Mouse (Mus musculus) ES-Bruce4 (cell line): ENCODE measurements at regions not wholly inside any gene's neighbourhood (a gene's known extent, or its start where the extent isn't known, plus 50 kb on each side); places are given as distances from the start of the nearest gene placed in this dataset.
A peak's percentile ranks its signal among the peaks of the same experiment; 100 is the strongest.

ENCODE experiments used
- H3K27ac ChIP-seq: 2 replicates; pipeline ENCODE4 v1.5.1; 2012; ENCODE audit warnings: low read length, inconsistent platforms; ENCODE audit not compliant: insufficient read depth
- H3K27me3 ChIP-seq: 2 replicates; pipeline ENCODE4 v1.6.1; 2012; ENCODE audit warnings: mild to moderate bottlenecking, low read length, inconsistent platforms; ENCODE audit not compliant: control insufficient read depth, poor library complexity, insufficient read depth, severe bottlenecking
- H3K36me3 ChIP-seq: 2 replicates; pipeline ENCODE4 v1.6.1; 2012; ENCODE audit warnings: inconsistent platforms, mild to moderate bottlenecking, low read length, moderate library complexity; ENCODE audit not compliant: control insufficient read depth, poor library complexity, insufficient read depth, severe bottlenecking
- H3K4me1 ChIP-seq: one replicate; pipeline ENCODE4 v1.8.1; 2011; ENCODE audit warnings: low read length; ENCODE audit not compliant: control insufficient read depth, insufficient read depth
- H3K4me3 ChIP-seq: 2 replicates; pipeline ENCODE4 v1.5.1; 2011; ENCODE audit warnings: low read depth, mild to moderate bottlenecking, low read length
- H3K9ac ChIP-seq: 2 replicates; pipeline ENCODE4 v1.6.1; 2012; ENCODE audit warnings: low read depth, mild to moderate bottlenecking, inconsistent platforms; ENCODE audit not compliant: poor library complexity, severe bottlenecking
- H3K9me3 ChIP-seq: replicated peaks from 2 replicates; pipeline ENCODE4 v1.6.1; 2012; ENCODE audit warnings: mild to moderate bottlenecking, low read length, inconsistent platforms; ENCODE audit not compliant: control insufficient read depth, poor library complexity, insufficient read depth, severe bottlenecking
- CTCF ChIP-seq: IDR thresholded peaks from one replicate; pipeline ENCODE4 v1.8.1; 2011; ENCODE audit warnings: low read depth, low read length
- EP300 ChIP-seq: IDR thresholded peaks from 2 replicates; pipeline ENCODE4 v1.6.1; 2011; ENCODE audit warnings: low read depth, low read length; ENCODE audit not compliant: insufficient read depth
- POLR2A ChIP-seq: IDR thresholded peaks from one replicate; pipeline ENCODE4 v1.8.1; 2011; ENCODE audit warnings: low read length; ENCODE audit not compliant: insufficient read depth

DNA sequence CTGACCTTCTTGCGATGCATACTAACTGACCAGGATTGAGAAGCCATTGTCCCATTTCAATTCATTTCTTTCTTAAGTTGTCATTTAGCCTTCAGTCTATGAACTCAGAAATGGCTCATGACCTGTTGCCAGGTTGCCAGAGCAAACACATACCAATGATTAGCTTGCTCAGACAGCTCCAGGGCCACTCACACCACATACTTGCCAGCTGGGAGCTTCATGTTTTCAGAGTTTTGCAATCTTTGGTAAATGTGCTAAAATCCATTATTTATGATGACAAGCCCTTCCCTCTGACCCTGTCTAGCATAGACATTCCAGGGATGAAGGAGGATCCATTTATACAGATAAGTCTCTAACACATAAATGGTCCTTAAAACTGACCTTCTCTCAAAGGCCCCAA lies 121.6 kb upstream of the Bmp4 start:
- no peak overlapping the region for H3K4me3 ChIP-seq
- H3K4me1 ChIP-seq = no peaks in the 10 kb centered on the region
- no peak overlapping the region for H3K9ac ChIP-seq
- no peaks in the 10 kb centered on the region for H3K9me3 ChIP-seq
- no peaks in the 10 kb centered on the region for H3K36me3 ChIP-seq
- no peak for TF ChIP-seq POLR2A
- TF ChIP-seq EP300 = no peak
- no peak for TF ChIP-seq CTCF
- no peak overlapping the region for H3K27ac ChIP-seq
- H3K27me3 ChIP-seq = no peaks in the 10 kb centered on the region

DNA sequence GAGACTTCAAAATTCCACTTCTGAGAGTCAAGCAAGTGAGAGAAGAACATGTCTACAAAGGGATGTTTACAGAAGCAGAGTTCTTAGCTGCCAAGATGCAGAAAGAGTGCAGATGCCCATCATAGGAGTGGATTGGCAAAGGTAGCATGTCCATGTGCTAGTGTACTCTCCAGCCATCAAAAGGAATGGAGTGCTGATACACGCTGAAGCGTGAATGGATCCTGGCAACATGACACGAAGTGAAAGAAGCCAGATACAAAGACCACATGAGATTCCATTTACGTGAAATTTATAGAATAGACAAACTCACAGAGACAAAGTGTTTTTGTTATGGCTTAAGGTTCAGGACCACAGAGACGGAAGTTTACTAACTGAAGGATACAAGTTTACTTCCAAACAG lies 118.4 kb upstream of the Bmp4 start:
- Histone ChIP-seq H3K27me3 (no peaks in the 10 kb centered on the region), H3K4me1 (no peaks in the 10 kb centered on the region), H3K9me3 (no peaks in the 10 kb centered on the region), H3K9ac (no peak overlapping the region), H3K27ac (no peak overlapping the region), H3K36me3 (no peaks in the 10 kb centered on the region), H3K4me3 (no peak overlapping the region)
- TF ChIP-seq EP300 (no peak), POLR2A (no peak)

DNA sequence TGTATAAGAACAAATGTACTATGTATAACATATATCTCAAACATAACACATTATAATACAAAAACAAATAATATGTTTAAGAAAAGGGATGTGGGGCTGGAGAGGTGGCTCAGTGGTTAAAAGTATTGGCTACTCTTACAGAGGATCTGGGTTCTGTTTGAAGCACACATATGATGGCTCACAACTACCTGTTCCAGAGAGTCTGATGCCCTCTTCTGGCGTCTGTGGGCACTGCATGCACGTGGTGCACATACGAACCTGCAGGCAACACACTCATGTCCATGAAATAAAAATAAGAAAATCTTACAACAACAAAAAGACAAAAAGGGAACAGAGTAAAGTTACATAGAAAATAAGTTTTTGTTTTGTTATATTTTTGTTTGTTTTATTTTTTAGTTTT lies 114.8 kb upstream of the Bmp4 start:
- Histone ChIP-seq H3K9ac (no peak overlapping the region), H3K27me3 (no peaks in the 10 kb centered on the region), H3K4me1 (no peaks in the 10 kb centered on the region), H3K4me3 (no peak overlapping the region), H3K36me3 (no peaks in the 10 kb centered on the region), H3K9me3 (no peaks in the 10 kb centered on the region), H3K27ac (no peak overlapping the region)
- no peak for TF ChIP-seq EP300
- TF ChIP-seq CTCF = peak; percentile 56

DNA sequence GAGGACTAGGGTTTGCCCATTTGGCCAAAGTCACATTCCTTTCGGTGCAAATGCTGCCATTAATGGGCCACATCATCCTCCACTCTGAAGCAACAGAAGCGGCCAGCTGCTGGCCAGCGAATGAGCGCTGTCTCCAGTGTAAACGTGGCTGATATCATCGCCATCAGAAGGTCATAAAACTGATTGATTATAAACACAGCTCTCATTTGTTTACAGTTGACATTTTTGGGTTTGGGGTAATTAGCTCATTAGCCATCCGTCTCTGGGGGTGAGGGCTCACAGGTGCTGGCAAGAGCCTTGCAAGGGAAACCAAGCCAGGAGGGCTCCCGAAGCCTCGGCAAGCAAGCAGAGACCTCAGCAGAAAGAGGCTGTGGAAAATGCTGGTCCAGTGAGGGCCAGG lies 101.1 kb upstream of the Bmp4 start:
- no peaks in the 10 kb centered on the region for H3K36me3 ChIP-seq
- no peak overlapping the region for H3K9ac ChIP-seq
- H3K4me1 ChIP-seq = no peaks in the 10 kb centered on the region
- H3K9me3 ChIP-seq = no peaks in the 10 kb centered on the region
- no peak overlapping the region for H3K4me3 ChIP-seq
- no peak overlapping the region for H3K27ac ChIP-seq
- no peak for TF ChIP-seq POLR2A
- no peak for TF ChIP-seq EP300
- TF ChIP-seq CTCF = no peak
- no peaks in the 10 kb centered on the region; the same call in 1 of the 2 replicates for H3K27me3 ChIP-seq

DNA sequence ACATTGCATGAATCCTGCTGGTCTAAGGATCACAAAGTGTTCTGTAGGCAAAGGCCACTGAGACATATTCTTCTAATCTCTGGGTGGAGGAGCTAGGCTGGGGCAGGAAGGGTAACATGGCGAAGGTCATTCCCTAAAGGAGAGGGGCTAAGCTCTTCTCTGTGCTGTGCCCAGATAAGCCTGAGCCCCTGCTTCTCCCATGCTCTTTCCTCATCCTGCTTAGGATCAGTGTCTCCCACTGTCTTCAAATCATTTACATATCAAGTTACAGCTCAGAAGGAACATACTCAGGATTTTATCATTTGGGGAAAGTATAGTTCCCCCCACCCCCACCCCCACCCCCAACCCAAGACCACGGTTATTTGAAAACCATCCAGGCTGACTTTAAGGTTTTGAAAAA lies 100.7 kb upstream of the Bmp4 start:
- no peak overlapping the region for H3K9ac ChIP-seq
- no peaks in the 10 kb centered on the region for H3K4me1 ChIP-seq

DNA sequence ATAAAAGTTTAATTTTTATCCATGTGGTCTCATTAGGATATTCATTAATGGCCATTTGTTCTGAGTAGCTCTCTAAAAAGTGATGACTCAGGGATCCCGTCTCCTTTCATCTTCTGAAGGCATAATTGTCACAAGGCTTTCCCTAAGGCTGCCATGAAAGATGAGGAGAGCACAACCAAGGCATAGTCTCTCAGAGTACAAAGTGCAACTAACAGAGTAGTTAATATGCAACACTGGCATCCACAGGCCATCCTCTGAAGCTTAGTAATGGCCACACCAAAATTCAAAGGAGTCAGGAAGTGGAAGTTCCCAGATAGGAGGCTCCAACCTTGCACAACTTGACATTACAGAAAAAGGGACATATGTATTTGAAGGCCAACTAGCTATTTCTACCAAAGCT lies 97.1 kb upstream of the Bmp4 start:
- no peaks in the 10 kb centered on the region for H3K36me3 ChIP-seq
- no peak overlapping the region for H3K9ac ChIP-seq
- H3K27me3 ChIP-seq = no peaks in the 10 kb centered on the region; the same call in 1 of the 2 replicates
- no peaks in the 10 kb centered on the region for H3K4me1 ChIP-seq
- H3K27ac ChIP-seq = no peak overlapping the region
- no peaks in the 10 kb centered on the region for H3K9me3 ChIP-seq
- H3K4me3 ChIP-seq = no peak overlapping the region
- TF ChIP-seq POLR2A (no peak), CTCF (no peak), EP300 (no peak)

More for the DNA sequence above, 100.7 kb upstream of the Bmp4 start:
- Histone ChIP-seq H3K27me3 (no peaks in the 10 kb centered on the region; the same call in 1 of the 2 replicates), H3K4me3 (no peak overlapping the region), H3K9me3 (no peaks in the 10 kb centered on the region), H3K27ac (no peak overlapping the region), H3K36me3 (no peaks in the 10 kb centered on the region)
- TF ChIP-seq CTCF = no peak
- no peak for TF ChIP-seq EP300
- no peak for TF ChIP-seq POLR2A

DNA sequence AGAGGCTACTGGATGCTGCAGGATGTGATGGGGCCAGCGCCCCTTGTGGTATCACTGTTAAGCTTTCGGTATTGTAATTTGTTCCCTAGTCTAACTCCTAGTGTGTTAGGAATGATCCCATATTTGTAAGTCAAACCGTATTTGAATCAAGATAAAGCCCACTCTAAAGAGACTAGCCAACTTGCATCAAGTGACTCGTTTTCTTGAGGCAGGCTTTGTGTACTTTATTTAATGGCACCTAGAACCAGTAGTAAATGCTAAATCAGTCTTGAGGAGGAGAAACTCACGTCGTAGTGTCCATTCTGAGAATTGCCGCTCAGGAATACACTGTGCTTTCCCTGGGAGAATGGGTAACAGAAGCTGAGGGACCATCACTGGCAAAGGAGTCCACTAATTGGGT lies 89.9 kb upstream of the Bmp4 start:
- Histone ChIP-seq H3K9ac (no peak overlapping the region), H3K36me3 (no peaks in the 10 kb centered on the region), H3K27me3 (no peaks in the 10 kb centered on the region), H3K9me3 (no peaks in the 10 kb centered on the region), H3K4me3 (no peak overlapping the region), H3K4me1 (no peaks in the 10 kb centered on the region), H3K27ac (no peak overlapping the region)
- TF ChIP-seq POLR2A (no peak), CTCF (no peak), EP300 (no peak)
